Mouse (Mus musculus) urinary bladder, postnatal 10 days (tissue): Measurements from ENCODE around the gene Stk38l.

Experiments
- DNase-seq: peaks from one replicate; pipeline ENCODE4 v3.0.0; 2022; ENCODE audit warnings: low spot score

The Stk38l gene

GRCm38 (mm10) chr6:146724581-146725383 is at the start of gene Stk38l:
Gene Stk38l, plus strand, starts transcription at chr6:146724995.
- DNase-seq = peak; percentile 82

GRCm38 (mm10) chr6:146676904-146677303 is 47.9 kb upstream of the Stk38l start:
- DNase-seq = no peak

- no peak for DNase-seq
These were observed 46.4 kb upstream of the Stk38l start for GRCm38 (mm10) chr6:146678136-146679070.

- no peak for DNase-seq
These were observed 40.9 kb upstream of the Stk38l start for GRCm38 (mm10) chr6:146683881-146684280.

GRCm38 (mm10) chr6:146685781-146686308 is 39.0 kb upstream of the Stk38l start:
- DNase-seq = no peak

- DNase-seq = no peak
These were observed 38.2 kb upstream of the Stk38l start for GRCm38 (mm10) chr6:146686463-146687196.

- no peak for DNase-seq
These were observed 36.8 kb upstream of the Stk38l start for GRCm38 (mm10) chr6:146688010-146688409.

GRCm38 (mm10) chr6:146688861-146689260 is 35.9 kb upstream of the Stk38l start:
- DNase-seq = no peak

- DNase-seq = no peak
These were observed 27.0 kb upstream of the Stk38l start for GRCm38 (mm10) chr6:146697767-146698166.

GRCm38 (mm10) chr6:146698376-146698775 is 26.4 kb upstream of the Stk38l start:
- no peak for DNase-seq

GRCm38 (mm10) chr6:146700461-146700860 is 24.3 kb upstream of the Stk38l start:
- no peak for DNase-seq

- no peak for DNase-seq
These were observed 22.5 kb upstream of the Stk38l start for GRCm38 (mm10) chr6:146702126-146702881.

- no peak for DNase-seq
These were observed 21.4 kb upstream of the Stk38l start for GRCm38 (mm10) chr6:146703351-146703750.

- no peak for DNase-seq
These were observed 19.2 kb upstream of the Stk38l start for GRCm38 (mm10) chr6:146705631-146706030.

- DNase-seq = no peak
These were observed 5.2 kb upstream of the Stk38l start for GRCm38 (mm10) chr6:146719606-146720005.

- DNase-seq = no peak
These were observed 990 bp upstream of the Stk38l start for GRCm38 (mm10) chr6:146723805-146724204.

GRCm38 (mm10) chr6:146725384-146725791 is 593 bp downstream of the Stk38l start:
- no peak for DNase-seq

- no peak for DNase-seq
These were observed 6.2 kb downstream of the Stk38l start for GRCm38 (mm10) chr6:146731031-146731430.

- DNase-seq = no peak
These were observed 6.9 kb downstream of the Stk38l start for GRCm38 (mm10) chr6:146731692-146732091.

- DNase-seq = no peak
These were observed 7.4 kb downstream of the Stk38l start for GRCm38 (mm10) chr6:146732232-146732631.

- DNase-seq = no peak
These were observed 7.9 kb downstream of the Stk38l start for GRCm38 (mm10) chr6:146732676-146733075.
